Mouse (Mus musculus) erythroblast, embryonic 14.5 days (primary cell): ENCODE results near the gene 4933427D14Rik.

ENCODE experiments used
- GATA1 ChIP-seq: IDR thresholded peaks from 2 replicates; pipeline ENCODE4 v1.6.1; 2012; ENCODE audit warnings: low read length, inconsistent platforms, mixed read lengths
- TAL1 ChIP-seq: IDR thresholded peaks from 3 replicates; pipeline ENCODE4 v1.6.1; 2012; ENCODE audit warnings: low read length, inconsistent platforms, mixed read lengths

DNA sequence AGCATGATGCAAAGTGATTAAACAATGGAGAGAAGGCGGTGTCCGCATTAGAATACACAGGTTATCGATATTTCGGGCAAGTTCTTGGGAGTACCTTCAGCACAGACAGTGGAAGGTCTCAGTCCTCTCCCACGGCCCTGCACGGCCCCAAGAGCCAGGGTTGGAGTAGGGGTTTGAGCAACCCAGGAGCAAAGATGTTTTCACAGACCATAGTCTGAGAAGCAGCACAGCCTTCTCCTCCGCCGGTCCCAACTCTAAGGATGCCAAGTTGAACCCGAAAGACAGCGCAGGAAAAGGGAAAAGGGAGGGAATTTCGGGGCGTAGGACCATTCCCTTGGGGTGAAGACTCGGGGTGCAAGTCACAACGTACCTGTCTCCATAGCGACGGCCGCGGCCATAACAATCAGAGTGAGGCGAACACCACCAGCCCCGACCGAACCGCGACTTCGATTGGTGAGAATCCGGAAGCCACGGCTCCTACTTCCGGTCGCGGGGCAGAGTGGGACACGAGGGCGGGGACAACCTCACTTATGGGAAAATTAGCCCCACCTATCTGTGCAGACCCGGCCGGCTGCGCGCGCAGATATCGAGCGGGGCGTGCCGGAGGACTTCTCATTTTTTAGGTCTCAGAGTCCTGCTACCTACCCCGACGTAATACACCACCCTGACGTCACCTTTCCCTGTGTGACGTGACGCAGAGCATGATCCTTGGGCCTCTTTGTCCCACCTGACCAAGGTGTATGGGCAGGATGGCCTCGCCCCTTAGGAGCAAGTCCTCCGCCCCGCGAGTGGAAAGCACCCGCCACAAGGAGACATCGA is 7.5 kb upstream of the 4933427D14Rik start:
- TF ChIP-seq GATA1 (no peak), TAL1 (no peak)
